In the genomic region with DNA sequence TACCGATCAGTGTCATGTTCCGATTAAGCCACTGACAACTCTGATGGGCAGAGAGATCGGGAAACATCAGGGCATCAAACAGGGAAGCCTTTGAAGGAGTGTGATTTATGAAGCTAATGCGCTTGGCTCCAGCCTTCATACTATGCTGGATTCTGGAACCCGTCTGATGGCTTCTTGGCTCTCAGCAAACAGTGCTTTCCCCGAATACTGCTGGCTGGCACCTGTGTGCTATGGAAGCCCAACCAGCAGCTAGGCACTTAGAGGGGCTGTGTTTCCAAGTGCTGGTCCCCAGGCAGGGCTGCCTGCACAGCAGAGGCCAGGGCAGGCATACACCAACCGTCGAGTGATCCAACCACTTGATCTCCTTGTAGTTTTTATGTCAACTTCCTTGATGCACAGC, we compare ENCODE assay signal across 22 mouse cellular contexts.
"Had no signal": no experiment of that assay in that cellular context is flagged by ENCODE, and none has a peak within 500 bp of the region (broad histone marks: within the 10 kb centered on the region; RNA-seq: fewer than 3 reads in every experiment).

No protein-coding gene starts in this region.

- H3K9ac ChIP-seq: limb, embryonic 12.5 days; limb, embryonic 15.5 days; liver, embryonic 14.5 days; liver, postnatal 0 days; lung, embryonic 15.5 days; midbrain, embryonic 12.5 days; midbrain, embryonic 15.5 days; stomach, embryonic 15.5 days had no signal

- DNase-seq: kidney, adult 2 months; kidney, postnatal 25 days; layer of hippocampus, adult 9-11 months; liver, postnatal 0 days; lung, postnatal 10 days; lung, postnatal 4 days; retina, postnatal 1 day; right cerebral cortex, postnatal 25 days; spleen, adult 18-20 months; thymus, postnatal 25 days had no signal

- H3K4me3 ChIP-seq: layer of hippocampus, adult 2 months; limb, embryonic 12.5 days; limb, embryonic 15.5 days; lung, embryonic 15.5 days; midbrain, embryonic 12.5 days; midbrain, embryonic 15.5 days; myocyte; stomach, embryonic 15.5 days had no signal

- ATAC-seq: intestine, postnatal 0 days; liver, postnatal 0 days; midbrain, embryonic 15.5 days had no signal

- H3K4me1 ChIP-seq: limb, embryonic 12.5 days; midbrain, embryonic 12.5 days; stomach, embryonic 15.5 days had no signal

- H3K4me2 ChIP-seq: limb, embryonic 12.5 days; limb, embryonic 15.5 days; liver, embryonic 11.5 days; lung, embryonic 15.5 days; midbrain, embryonic 12.5 days; midbrain, embryonic 15.5 days; stomach, embryonic 15.5 days had no signal

- H3K9me3 ChIP-seq: limb, embryonic 12.5 days; limb, embryonic 15.5 days; lung, embryonic 15.5 days; midbrain, embryonic 12.5 days; midbrain, embryonic 15.5 days; stomach, embryonic 15.5 days had no signal

- H3K36me3 ChIP-seq: limb, embryonic 12.5 days; limb, embryonic 15.5 days; lung, embryonic 15.5 days; midbrain, embryonic 12.5 days; midbrain, embryonic 15.5 days; stomach, embryonic 15.5 days had no signal

- H3K27ac ChIP-seq: kidney, postnatal 0 days; layer of hippocampus, adult 2 months; limb, embryonic 12.5 days; limb, embryonic 15.5 days; liver, embryonic 14.5 days; lung, embryonic 15.5 days; midbrain, embryonic 12.5 days; midbrain, embryonic 15.5 days; stomach, embryonic 15.5 days had no signal
